Mouse (Mus musculus) brain, adult 2 months (tissue): ENCODE results near the gene Gm42420.

ENCODE experiments used
- DNase-seq: peaks from one replicate; pipeline ENCODE4 v3.0.0; 2011; ENCODE audit warnings: low read depth, low spot score

Gm42420 gene

DNA sequence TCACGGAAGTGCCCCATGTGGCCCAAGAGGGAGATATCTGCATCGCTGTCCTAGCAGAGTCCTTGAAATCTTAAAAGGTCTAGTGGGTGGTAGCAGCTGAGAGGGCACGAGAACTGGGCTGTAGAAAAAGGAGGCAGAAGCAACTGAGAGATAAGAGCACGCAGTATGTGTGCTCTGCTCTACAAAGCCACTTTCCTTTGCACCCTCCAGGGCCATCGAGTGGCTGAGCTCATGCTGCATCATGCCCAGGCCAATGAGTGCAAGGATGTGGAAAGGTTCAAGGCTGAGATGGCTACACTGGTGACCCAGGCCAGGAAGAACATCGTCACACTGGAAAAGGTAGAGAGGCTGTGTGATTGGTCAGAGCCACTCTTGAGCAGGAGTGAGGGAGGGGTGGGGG is at the start of gene Gm42420:
Gm42420 (plus strand) TSS at position 237 of the 400 bp plus-strand sequence.
- no peak for DNase-seq

DNA sequence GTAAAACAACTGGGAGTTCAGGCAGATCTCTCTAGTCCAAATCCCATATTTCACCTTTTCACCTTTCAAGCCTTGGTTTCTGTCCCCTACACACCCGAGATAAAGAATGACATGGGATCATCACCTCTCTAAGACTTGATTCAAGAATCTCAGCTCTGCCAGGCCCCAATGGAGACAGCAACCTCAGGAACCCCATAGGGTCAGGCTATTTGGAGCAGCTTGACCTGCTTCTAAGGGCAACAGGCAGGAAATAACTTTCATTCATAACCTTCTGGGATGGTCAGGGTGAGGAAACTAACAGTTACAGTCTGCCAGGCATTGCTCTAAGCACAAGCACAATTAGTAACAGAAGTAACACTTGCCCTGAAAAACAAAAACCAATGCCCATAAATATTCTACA is 48.9 kb upstream of the Gm42420 start:
- no peak for DNase-seq

DNA sequence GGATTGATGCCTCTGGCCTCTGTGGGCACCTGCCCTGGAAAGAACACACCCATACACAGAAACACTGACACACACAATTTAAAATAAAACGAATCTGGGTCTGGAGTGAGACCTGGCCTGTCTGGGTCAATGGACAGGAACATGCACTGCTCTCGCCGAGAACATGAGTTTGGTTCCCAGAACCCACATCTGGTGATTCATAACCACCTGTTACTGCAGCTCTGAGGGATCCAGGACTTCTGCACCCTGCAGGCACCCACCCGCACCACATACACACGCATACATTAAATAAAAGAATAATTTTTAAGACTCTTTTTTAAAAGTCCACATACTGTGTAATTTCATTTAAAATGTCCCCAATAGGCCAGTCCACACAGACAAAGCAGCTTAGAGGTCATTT is 48.3 kb upstream of the Gm42420 start:
- no peak for DNase-seq

DNA sequence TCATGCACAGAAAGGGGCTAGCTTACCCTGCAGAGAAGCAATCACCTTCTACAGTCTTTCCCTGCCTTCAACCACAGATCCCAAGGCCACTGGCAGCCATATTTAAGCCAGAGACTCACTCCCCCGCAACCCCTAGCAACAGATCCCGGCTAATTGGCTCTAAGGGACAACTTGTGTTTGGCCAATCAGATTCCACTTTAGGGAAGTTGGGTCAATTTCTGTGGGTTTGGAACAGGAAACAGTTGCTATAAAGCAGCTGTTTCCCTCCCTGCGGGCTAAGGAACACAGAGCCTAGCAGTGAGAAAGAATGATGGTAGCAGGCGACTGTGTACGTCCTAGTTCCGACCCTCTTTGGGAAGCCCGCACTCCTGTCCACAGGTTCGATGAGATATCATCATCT is 47.3 kb upstream of the Gm42420 start:
- no peak for DNase-seq

DNA sequence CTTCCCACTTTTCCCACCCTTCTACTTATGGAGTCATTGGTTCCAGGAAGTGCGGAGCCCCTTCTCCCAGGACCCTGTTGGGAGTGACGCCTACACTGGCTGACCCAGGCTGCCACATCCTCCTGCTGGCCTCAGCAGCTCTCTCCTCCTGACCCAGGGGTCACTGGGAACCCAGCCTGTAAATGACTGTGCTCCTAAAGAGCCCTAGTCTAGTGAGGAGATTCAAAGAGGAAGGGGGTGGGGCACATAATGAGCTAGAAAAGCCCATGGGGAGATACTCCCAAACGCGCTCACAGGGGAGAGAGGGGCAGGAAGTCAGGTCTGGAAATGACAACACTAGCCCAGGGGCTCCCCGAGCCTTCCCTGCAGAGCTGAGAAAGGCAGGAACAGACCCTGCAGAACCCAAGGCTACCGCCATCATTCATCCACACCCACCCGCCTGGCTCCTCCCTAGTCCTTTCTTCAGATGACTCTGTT is 45.8 kb upstream of the Gm42420 start:
- no peak for DNase-seq

DNA sequence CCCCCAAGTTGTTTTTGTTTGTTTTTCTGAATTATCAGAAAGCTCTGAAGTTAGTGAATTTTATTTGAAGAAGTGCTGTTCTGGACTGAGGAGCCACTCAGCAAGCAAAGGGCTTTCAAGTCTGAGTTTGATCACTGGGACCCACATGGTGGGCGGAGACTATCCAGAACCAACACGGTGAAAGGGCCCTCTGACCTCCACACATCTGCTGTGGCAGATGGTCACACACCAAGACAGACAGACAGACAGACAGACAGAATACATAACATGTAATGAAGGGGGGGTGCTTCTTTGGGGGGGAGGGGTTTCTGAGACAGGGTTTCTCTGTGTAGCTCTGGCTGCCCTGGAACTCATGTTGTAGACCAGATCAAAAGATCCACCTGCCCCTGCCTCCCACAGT is 45.0 kb upstream of the Gm42420 start:
- DNase-seq = no peak

DNA sequence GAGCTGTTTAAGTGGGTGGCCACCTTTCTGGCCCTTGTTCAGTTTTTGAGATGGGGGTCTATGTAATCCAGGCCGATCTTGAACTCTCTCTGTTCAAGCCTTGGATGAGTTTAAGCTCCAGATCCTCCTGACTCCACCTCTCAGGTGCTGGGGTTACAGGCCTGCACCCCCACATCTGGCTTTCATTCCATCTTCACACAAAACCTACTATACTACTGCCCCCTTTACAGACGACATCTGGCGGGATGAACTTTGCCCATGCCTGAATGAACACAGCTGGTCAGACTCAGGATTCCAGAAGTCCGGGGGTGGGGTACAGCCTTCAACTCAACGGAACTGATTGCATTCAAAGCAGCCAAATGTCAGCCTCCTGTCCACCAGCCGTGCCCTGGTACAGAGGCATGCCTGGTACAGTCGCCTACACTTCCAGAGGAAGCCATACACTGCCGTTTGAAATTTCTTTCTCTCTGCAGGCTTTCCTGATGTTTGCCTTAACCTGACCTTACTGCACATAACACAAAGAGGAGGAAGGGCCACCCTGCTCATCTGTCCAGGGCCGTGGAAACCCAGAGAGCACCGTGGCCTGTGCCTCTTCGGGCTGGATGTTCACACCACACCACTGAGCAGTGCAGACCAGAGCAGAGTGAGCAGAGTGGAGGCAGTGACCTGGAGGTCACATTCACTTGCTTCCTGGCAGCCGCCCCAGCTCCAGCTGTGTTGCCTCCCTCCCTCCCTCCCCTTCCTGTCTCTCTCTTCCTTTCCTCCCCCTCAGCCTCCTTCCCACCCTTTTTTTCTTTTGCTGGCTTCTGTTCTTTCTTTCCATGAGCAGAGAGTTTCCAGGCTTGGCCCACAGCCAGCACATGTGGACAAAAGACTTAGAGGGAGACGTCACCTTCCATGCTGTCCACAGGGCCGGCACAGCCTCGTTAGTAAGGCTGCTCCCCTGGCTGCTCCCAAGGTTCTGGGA is 42.6 kb upstream of the Gm42420 start:
- DNase-seq = peak; percentile 73

DNA sequence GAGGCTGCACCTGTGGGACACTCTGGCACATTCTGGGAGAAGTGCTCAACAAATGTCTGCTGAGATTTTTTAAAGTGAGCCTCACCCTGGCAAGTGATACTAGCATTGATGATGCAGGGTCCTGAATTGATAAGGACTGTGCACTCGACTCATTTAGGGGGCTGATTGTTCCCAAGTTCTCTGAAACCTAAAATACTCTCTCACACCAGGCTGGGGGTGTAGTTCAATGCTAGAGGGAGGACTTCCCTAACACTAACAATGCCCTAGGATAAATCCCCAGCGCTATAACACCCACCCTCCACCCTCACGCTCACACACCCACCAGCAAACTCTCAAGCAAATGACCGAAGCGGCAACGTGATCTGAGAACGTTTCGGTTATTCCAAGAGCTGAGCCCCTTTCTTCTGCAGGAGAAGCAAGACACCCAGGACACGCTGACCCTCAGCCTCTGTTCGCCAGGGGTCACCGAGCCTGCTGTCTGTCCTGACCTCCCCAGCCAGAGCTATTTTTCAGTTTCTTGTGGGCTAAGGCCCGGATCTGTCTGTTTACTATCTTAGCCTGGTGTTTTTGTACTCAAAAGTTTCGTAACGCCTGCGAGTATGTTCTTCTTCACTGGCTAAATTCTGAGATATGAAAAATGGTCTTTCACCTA is 41.7 kb upstream of the Gm42420 start:
- no peak for DNase-seq

DNA sequence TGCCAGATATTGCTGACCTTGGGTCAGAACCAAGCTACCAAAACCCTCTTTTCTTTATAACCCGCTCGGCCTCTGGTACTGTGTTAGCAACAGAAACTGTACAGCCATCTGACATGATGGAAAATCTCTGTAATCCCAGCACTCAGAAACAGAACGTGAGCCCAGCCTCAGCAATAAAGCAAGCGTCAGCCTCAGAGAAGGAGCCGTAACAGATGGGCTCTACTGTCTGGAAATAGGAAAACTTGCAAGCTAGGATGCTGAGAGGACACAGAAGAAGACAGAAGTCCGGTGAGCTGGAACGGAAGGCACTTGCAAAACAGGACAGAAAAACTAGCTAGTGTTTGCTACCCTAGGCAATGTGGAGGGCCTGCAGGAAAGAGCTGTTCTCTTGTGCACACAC is 40.1 kb upstream of the Gm42420 start:
- peak; percentile 29 for DNase-seq

DNA sequence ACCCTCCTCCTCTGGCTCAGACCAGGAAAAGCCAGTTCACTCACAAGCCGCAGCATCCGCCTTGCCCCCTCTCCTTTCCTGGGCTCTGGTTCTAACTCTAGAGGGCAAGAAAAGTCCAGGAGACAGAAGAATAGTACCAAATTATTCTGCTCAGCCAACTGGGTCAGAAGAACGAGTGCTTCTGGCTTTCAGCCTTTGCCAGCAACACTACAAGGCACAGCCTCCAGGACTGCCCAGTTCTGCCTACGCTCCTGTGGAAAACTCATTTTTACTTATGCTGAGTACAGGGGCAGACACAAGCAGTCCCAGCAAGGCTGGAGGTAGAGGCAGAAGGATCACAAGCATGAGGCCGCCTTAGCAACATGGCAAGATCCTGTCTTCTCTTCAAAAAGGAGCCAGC is 37.5 kb upstream of the Gm42420 start:
- DNase-seq = no peak

DNA sequence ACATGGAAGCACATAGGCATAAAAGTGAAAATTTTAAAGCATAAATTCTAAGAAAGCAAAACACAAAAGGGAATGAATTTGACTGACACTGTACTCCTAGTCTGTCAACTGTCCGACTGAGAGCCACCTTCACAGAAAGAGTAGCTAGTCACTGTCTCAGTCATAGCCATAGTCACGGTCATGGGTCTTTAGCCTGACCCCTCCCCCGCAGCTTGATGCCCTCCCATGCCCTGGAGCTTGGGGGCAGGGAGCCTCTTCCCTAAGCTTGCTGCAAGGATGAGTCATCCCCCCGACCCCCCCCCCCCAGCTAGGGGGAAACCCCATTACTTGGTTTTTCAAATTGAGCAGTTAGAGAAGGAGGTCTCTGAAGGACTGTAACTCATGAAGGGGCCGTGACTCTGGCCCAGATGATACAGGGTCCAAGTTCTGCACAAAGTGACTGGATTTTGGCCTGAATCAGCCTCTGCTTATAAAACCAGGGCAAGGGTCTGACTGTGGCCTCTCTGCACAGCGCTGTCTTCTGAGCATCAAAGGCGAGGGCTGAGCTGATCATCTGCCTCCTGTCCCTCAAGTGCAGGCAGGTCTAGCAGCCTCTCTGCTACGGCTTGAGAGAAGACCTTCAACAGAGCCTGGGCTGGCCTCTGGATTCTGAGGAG is 33.4 kb upstream of the Gm42420 start:
- no peak for DNase-seq

DNA sequence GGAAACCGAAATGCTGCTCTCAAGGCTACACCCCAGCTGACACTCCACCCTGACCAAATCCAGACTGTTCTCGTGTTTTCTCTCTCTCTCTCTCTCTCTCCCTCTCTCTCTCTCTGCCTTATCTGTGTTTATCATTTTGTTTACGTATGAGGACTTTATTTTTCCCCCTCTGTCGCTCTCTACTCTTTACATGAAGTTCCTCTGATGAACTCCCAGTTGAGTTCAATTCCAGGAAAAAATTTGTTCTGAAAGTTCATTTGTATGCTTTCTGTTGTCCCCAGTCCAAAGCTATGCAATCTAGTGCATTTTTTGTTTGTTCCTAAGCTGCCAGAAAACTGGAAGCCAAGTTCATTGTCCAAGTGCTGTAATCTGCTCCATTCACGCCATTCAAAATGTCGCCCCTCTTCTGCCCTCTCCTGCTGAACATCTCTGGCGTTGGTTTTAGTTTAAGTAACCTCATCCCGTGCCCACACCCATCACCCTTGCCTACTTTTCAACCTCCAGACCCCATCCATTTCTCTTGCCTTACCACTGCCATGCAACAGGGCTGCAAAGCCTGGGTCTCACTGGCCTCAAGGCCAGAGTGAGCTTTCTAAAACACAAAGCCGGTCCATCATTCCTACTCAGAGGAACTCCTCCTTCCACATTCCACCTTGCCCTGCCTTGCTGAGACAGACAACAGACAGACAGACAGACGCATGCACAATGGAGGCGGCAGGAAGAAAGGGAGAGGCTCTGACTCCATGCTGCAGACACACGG is 30.5 kb upstream of the Gm42420 start:
- no peak for DNase-seq

DNA sequence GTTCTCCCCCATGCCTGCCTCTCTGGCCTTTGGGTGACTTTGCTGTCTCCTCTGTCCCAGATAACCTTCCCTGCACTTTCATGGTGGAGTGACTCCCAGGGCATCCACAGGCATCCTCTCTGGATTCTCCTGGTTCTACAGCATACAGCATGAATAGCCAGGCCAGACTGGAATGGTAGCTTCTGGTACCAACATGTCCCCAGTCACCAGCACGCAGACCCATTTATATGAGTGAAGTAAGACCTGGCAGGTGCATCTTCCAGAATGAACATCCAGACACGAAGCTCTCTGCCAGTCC is 30.0 kb upstream of the Gm42420 start:
- no peak for DNase-seq

DNA sequence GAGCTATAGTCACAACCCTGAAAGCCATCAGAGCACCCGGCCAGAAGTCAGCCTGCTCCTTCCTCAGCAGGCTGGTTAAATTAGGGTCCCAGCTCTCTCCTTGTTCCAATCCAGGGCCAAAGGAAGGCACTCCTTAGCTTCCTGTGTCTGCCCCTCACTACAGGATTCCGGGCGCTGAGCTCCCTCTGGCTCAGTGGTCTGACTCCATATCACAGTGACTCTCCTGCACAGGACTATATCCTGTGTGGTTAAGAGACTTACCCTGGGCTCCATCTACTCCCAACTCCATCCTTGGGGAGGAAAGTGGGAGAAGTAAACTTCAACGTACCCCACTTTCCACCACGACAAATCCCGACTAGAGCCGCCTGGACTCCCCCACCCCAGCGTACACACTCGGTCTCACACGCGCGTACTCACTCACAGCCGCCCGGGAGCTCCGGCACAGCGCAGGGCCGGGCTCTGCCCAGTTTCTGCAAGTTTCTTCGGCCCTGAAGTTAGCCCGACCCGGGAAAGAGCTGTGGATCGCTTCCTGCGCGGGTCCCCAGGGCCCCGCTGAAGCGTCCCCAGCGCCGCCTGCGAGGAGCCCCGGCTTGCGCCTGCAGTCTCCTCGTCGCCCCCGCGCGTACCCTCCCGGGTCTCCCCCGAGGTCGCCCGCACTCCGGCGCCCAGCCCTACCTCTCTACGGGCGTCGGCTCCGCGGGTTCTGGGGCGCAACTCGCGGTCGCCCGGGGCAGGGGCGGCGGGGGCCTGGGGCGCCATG is 28.5 kb upstream of the Gm42420 start:
- DNase-seq = peak; percentile 27

DNA sequence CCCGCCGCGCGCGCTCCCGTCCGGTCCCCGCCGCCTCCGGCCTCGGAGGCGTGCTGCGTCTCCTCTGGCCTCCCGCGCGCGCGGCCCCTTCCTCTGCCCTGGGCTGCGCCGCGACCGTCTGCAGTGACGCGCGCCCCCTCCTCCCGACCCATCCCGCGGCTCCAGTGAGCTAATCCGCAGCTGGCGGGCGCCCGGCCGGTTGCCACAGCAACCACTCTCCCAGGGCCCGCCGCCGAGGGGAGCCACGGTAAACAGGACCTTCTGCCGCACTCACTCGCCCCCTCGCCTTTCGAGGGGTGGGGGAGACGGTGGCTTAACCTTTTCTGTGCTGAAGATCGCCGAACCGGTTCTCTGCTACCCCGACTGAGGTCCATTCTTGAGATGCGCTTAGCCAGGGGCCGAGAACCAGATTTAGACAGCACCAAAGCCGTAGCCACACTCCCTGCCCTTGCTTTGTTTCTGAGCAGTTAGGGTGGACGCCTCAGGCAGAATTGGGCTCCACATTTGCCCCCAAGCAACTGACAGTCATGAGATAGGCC is 27.8 kb upstream of the Gm42420 start, which contains the start of gene Dennd2a:
Dennd2a (minus strand) TSS at position 145 of the 539 bp plus-strand sequence.
- peak; percentile 85 for DNase-seq

DNA sequence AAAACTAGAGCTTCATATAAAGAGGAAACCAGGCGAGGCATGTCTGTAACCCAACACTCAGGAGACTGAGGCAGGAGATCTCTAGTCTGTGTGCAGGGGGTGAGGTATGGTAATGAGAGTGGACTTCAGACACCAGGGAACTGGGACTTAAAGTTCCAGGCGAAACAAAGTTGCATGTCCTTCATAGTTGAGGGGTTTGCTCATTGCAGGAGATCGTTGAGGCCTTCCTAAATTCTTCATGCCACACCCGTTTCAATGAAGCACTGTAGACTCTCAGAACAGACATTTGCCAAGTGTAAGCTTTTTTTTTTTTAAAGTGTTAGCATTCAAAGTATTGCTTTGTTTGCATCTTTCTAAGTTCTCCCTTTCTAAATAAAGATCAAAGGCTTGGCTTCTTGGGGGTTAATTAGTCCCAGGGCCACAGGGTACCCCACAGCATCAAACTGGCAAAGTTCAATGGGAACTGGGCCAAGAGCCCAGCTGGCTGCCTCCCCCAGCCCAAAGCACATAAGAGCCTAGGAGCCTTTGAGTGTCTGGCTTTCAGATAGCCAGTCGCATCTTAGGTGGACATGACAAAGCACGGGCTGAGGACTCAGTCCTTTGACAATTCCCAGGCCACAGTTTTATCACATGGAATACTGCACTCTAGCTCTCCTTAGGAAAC is 26.1 kb upstream of the Gm42420 start:
- no peak for DNase-seq

DNA sequence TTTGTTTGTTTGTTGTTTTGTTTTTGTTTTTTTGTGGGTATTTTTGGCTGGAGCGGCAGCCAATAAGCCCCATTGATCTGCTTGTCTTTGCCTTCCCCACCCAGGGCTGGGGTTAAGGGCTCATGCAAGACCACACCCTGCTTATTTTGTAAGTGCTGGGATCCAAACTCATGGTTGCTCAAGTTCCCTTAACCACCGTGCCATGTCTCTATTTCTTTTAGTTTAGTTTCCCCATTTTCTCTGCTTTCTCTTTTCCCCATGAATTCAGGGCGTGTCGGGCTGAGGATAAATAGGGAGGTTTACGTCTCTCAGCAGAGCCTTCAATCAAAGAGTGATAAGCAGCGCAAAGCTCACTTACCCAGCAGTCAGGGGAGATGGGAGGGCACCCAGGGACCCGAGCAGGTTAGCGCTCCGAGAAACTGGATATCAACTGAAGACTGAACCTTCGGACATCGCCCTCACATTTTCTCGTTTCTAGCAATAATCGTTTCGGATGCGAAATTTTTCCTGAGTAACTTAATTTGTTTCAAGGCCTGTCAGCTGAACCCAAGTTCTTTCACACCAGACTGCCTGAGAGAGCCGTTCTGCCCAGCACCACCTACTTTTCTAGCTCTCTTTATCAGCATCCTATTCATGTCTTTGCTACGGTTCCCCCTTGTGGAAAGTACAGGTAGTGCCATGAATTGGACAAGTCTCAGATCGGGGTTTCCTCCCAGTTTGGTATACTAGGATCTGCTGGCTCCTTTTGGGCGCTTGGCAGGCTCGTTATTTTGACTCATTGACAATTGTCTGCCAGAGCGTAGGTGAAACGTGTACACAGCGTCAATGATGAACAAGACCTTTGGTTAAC is 23.2 kb upstream of the Gm42420 start:
- peak; percentile 95 for DNase-seq

DNA sequence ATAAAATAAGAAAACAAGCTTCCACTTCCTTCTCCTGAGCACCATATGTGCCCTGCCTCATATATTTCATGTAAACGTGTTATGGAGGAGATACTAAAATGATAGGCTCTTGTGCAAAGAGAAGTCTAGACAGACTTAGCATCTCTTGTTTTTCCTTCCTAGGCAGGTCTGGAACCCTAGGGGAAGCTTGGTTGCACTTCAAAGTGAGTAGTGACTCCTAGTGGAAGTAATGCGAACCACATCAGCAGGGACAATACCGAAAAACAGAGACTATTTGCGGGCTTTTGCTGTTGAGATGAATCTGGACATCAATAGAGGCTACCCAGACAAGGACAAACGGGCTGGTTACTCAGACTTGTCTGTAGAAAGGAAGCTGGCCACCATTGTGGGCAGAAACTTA is 18.0 kb upstream of the Gm42420 start:
- DNase-seq = peak; percentile 84

DNA sequence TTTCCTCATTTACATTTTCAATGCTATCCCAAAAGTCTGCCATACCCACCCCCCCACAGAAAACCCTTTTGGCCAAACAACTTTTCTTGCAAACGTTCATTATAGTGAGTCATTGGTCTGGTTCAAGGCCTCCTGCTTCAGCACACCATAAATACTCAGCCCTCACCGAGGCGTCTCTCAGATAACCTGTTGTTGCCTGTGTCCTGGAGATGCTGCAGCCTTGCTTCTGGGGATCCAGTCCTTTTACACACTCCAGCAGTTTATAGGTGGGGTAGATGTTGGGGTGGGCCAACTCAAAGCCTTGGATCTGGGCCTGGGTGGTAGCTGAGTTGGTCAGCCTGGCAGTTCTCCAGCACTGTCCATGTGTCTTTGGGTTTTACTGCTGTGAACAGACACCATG is 15.1 kb upstream of the Gm42420 start:
- DNase-seq = no peak
